Mouse (Mus musculus) cerebellum, adult 2 months (tissue): ENCODE measurements around the gene Cisd3.

Source experiments
- CTCF ChIP-seq: fragments of 200-500 bp; IDR thresholded peaks from 2 replicates; pipeline ENCODE4 v1.5.1; 2011; ENCODE audit warnings: low read depth, mild to moderate bottlenecking, control low read depth, low read length, moderate library complexity, borderline replicate concordance; ENCODE audit not compliant: insufficient read depth
- POLR2A ChIP-seq: fragments of 200-500 bp; IDR thresholded peaks from 2 replicates; pipeline ENCODE4 v1.6.1; 2011; ENCODE audit warnings: low read length, control low read depth, borderline replicate concordance; ENCODE audit not compliant: insufficient read depth

- TF ChIP-seq CTCF (no peak), POLR2A (no peak)
These were observed 8.2 kb upstream of the Cisd3 start for GRCm38 (mm10) chr11:97677381-97677780.
